Mouse (Mus musculus): ENCODE results near the gene Asb8. TPM values are rescaled to one million over a fixed set of nuclear protein-coding genes. Genes with fewer than 3 reads are reported as not detected.

Asb8 gene
- polyA plus RNA-seq, 1 experiment from 2014 or later, result 37.2 TPM

GRCm38 (mm10) chr15:98116287-98116686, 49.1 kb downstream of the Asb8 start:
- peak overlapping the region; percentile 73 for H3K27ac ChIP-seq (ENCODE audit: low read depth, low read length)
- no peak overlapping the region for H3K9ac ChIP-seq (ENCODE audit: low read depth, low read length)
- peak overlapping the region; percentile 37 for H3K4me2 ChIP-seq
- peaks cover 22% of the 10 kb centered on the region for H3K4me1 ChIP-seq (replicated peaks; ENCODE audit: control insufficient read depth, insufficient read depth, low read length)
- H3K36me3 ChIP-seq (ENCODE audit: control insufficient read depth, insufficient read depth, low read length), result peaks cover 2% of the 10 kb centered on the region
- WGBS, result 43% methylated on average over 5 of the region's 5 CpGs
- no peaks in the 10 kb centered on the region for H3K9me3 ChIP-seq (ENCODE audit: control insufficient read depth, low read length)
- H3K27me3 ChIP-seq (replicated peaks; ENCODE audit: control insufficient read depth, insufficient read depth, low read length), result no peaks in the 10 kb centered on the region
- H3K4me3 ChIP-seq (ENCODE audit: low read depth, low read length), result no peak overlapping the region
- ATAC-seq (replicated peaks; ENCODE audit: low FRiP score) (peak; percentile 97), DNase-seq (ENCODE audit: low spot score) (peak; percentile 46)

- Histone ChIP-seq H3K27me3 (replicated peaks; ENCODE audit: control insufficient read depth, insufficient read depth, low read length) (no peaks in the 10 kb centered on the region), H3K9me3 (ENCODE audit: control insufficient read depth, low read length) (no peaks in the 10 kb centered on the region), H3K4me2 (peak overlapping the region; percentile 36), H3K4me3 (ENCODE audit: low read depth, low read length) (no peak overlapping the region), H3K4me1 (replicated peaks; ENCODE audit: control insufficient read depth, insufficient read depth, low read length) (peaks cover 22% of the 10 kb centered on the region), H3K9ac (ENCODE audit: low read depth, low read length) (0 out of 2 replicates have a peak overlapping the region, but pooled peaks have one; percentile 17), H3K27ac (ENCODE audit: low read depth, low read length) (peak overlapping the region; percentile 73), H3K36me3 (ENCODE audit: control insufficient read depth, insufficient read depth, low read length) (no peaks in the 10 kb centered on the region; the same call in none of the 2 replicates)
- 71% methylated on average over 9 of the region's 9 CpGs for WGBS
- ATAC-seq (replicated peaks; ENCODE audit: low FRiP score), result no peak
- DNase-seq (ENCODE audit: low spot score), result no peak
These were observed 49.7 kb downstream of the Asb8 start for GRCm38 (mm10) chr15:98115779-98116163.

GRCm38 (mm10) chr15:98114852-98115778, 50.3 kb downstream of the Asb8 start:
- Histone ChIP-seq H3K9ac (ENCODE audit: low read depth, low read length) (no peak overlapping the region), H3K4me3 (ENCODE audit: low read depth, low read length) (no peak overlapping the region), H3K36me3 (ENCODE audit: control insufficient read depth, insufficient read depth, low read length) (no peaks in the 10 kb centered on the region; the same call in none of the 2 replicates), H3K4me2 (peak overlapping the region; percentile 36; the same call in 1 of the 2 replicates), H3K4me1 (replicated peaks; ENCODE audit: control insufficient read depth, insufficient read depth, low read length) (peaks cover 22% of the 10 kb centered on the region), H3K27ac (ENCODE audit: low read depth, low read length) (peak overlapping the region; percentile 73), H3K9me3 (ENCODE audit: control insufficient read depth, low read length) (no peaks in the 10 kb centered on the region), H3K27me3 (replicated peaks; ENCODE audit: control insufficient read depth, insufficient read depth, low read length) (no peaks in the 10 kb centered on the region)
- WGBS, result 85% methylated on average over 10 of the region's 10 CpGs
- ATAC-seq (replicated peaks; ENCODE audit: low FRiP score) (no peak), DNase-seq (ENCODE audit: low spot score) (no peak)

- Histone ChIP-seq H3K4me2 (no peak overlapping the region), H3K4me1 (replicated peaks; ENCODE audit: control insufficient read depth, insufficient read depth, low read length) (peaks cover 23% of the 10 kb centered on the region), H3K27ac (ENCODE audit: low read depth, low read length) (no peak overlapping the region), H3K4me3 (ENCODE audit: low read depth, low read length) (no peak overlapping the region), H3K9ac (ENCODE audit: low read depth, low read length) (no peak overlapping the region), H3K9me3 (ENCODE audit: control insufficient read depth, low read length) (no peaks in the 10 kb centered on the region), H3K27me3 (replicated peaks; ENCODE audit: control insufficient read depth, insufficient read depth, low read length) (no peaks in the 10 kb centered on the region), H3K36me3 (ENCODE audit: control insufficient read depth, insufficient read depth, low read length) (no peaks in the 10 kb centered on the region; the same call in 1 of the 2 replicates)
- 80% methylated on average over 10 of the region's 10 CpGs for WGBS
- DNase-seq (ENCODE audit: low spot score) (no peak), ATAC-seq (replicated peaks; ENCODE audit: low FRiP score) (no peak)
These were observed 51.1 kb downstream of the Asb8 start for GRCm38 (mm10) chr15:98114098-98114851.

- Histone ChIP-seq H3K9me3 (ENCODE audit: control insufficient read depth, low read length) (no peaks in the 10 kb centered on the region), H3K4me1 (replicated peaks; ENCODE audit: control insufficient read depth, insufficient read depth, low read length) (peaks cover 30% of the 10 kb centered on the region), H3K27me3 (replicated peaks; ENCODE audit: control insufficient read depth, insufficient read depth, low read length) (no peaks in the 10 kb centered on the region), H3K27ac (ENCODE audit: low read depth, low read length) (no peak overlapping the region), H3K4me3 (ENCODE audit: low read depth, low read length) (no peak overlapping the region), H3K9ac (ENCODE audit: low read depth, low read length) (no peak overlapping the region), H3K36me3 (ENCODE audit: control insufficient read depth, insufficient read depth, low read length) (no peaks in the 10 kb centered on the region), H3K4me2 (no peak overlapping the region)
- no peak for ATAC-seq (replicated peaks; ENCODE audit: low FRiP score)
- 74% methylated on average over 5 of the region's 5 CpGs for WGBS
- no peak for DNase-seq (ENCODE audit: low spot score)
These were observed 53.6 kb downstream of the Asb8 start for GRCm38 (mm10) chr15:98111791-98112190.

- H3K9ac ChIP-seq (ENCODE audit: low read depth, low read length), result peak overlapping the region; percentile 76
- H3K27ac ChIP-seq (ENCODE audit: low read depth, low read length), result peak overlapping the region; percentile 80
- WGBS, result 3% methylated on average over 37 of the region's 37 CpGs
- H3K4me1 ChIP-seq (replicated peaks; ENCODE audit: control insufficient read depth, insufficient read depth, low read length), result peaks cover 13% of the 10 kb centered on the region
- H3K27me3 ChIP-seq (replicated peaks; ENCODE audit: control insufficient read depth, insufficient read depth, low read length), result no peaks in the 10 kb centered on the region; the same call in 1 of the 2 replicates
- ATAC-seq (replicated peaks; ENCODE audit: low FRiP score) (peak; percentile 97), DNase-seq (ENCODE audit: low spot score) (peak; percentile 83)
- H3K4me3 ChIP-seq (ENCODE audit: low read depth, low read length), result peak overlapping the region; percentile 74
- H3K9me3 ChIP-seq (ENCODE audit: control insufficient read depth, low read length), result no peaks in the 10 kb centered on the region
- peak overlapping the region; percentile 93 for H3K4me2 ChIP-seq
- no peaks in the 10 kb centered on the region for H3K36me3 ChIP-seq (ENCODE audit: control insufficient read depth, insufficient read depth, low read length)
These were observed 56.9 kb downstream of the Asb8 start for GRCm38 (mm10) chr15:98108297-98109152.

GRCm38 (mm10) chr15:98107703-98108296, 57.6 kb downstream of the Asb8 start:
- Histone ChIP-seq H3K27ac (ENCODE audit: low read depth, low read length) (peak overlapping the region; percentile 80; the same call in 1 of the 2 replicates), H3K4me1 (replicated peaks; ENCODE audit: control insufficient read depth, insufficient read depth, low read length) (peaks cover 13% of the 10 kb centered on the region), H3K4me2 (peak overlapping the region; percentile 93), H3K27me3 (replicated peaks; ENCODE audit: control insufficient read depth, insufficient read depth, low read length) (no peaks in the 10 kb centered on the region; the same call in 1 of the 2 replicates), H3K9me3 (ENCODE audit: control insufficient read depth, low read length) (no peaks in the 10 kb centered on the region), H3K4me3 (ENCODE audit: low read depth, low read length) (peak overlapping the region; percentile 74), H3K36me3 (ENCODE audit: control insufficient read depth, insufficient read depth, low read length) (no peaks in the 10 kb centered on the region), H3K9ac (ENCODE audit: low read depth, low read length) (peak overlapping the region; percentile 76)
- DNase-seq (ENCODE audit: low spot score), result no peak
- peak; percentile 39 for ATAC-seq (replicated peaks; ENCODE audit: low FRiP score)
- WGBS, result 36% methylated on average over 11 of the region's 11 CpGs
